In the genomic region with DNA sequence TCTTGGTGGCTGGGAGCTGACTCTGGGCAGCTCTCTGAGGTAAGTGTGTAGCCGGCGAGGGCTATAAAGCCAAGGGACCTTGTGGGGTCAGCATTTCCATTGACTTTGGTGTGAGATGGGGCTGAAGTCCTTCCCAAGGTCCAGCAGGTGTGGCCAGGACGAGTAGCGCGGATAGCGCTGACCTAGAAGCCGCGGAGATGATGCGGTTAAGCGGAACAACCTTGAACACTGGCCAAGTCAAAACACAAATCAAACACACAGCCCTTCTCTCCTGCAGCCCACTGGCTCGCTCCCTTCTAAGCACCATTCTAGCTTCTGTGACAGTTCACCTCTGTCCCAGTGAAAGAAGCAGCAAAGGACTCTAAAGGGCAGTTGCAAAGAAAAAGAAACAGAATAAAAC, we compare ENCODE assay signal across 17 mouse cellular contexts.
DNase-seq lines count a peak whose midpoint lies in the region; ATAC-seq lines count a peak whose summit lies in the region.
"Had no signal": no experiment of that assay in that cellular context is flagged by ENCODE, and none has a peak within 500 bp of the region (broad histone marks: within the 10 kb centered on the region; RNA-seq: fewer than 3 reads in every experiment).

No protein-coding gene starts in this region.

- H3K27me3 ChIP-seq in hindbrain, embryonic 15.5 days, result no peaks in the 10 kb centered on the region
- no peaks in the 10 kb centered on the region for H3K27me3 ChIP-seq in hindbrain, embryonic 10.5 days (ENCODE audit: insufficient read depth, poor library complexity, severe bottlenecking)
- H3K27me3 ChIP-seq in midbrain, embryonic 15.5 days (replicated peaks), result no peaks in the 10 kb centered on the region
- H3K27me3 ChIP-seq in midbrain, embryonic 11.5 days (ENCODE audit: control insufficient read depth, insufficient read depth, low read length), result no peaks in the 10 kb centered on the region
- no peaks in the 10 kb centered on the region for H3K27me3 ChIP-seq in neural tube, embryonic 15.5 days (replicated peaks)
- H3K27me3 ChIP-seq: embryonic facial prominence, embryonic 15.5 days; heart, embryonic 15.5 days; megakaryocyte, embryonic 14.5 days had no signal

- peak overlapping the region; percentile 34; the same call in 1 of the 2 replicates for H3K27ac ChIP-seq in hindbrain, embryonic 15.5 days (replicated peaks)
- H3K27ac ChIP-seq in hindbrain, embryonic 10.5 days, result no peak overlapping the region
- 0 out of 2 replicates have a peak overlapping the region, but pooled peaks have one; percentile 1 for H3K27ac ChIP-seq in midbrain, embryonic 15.5 days
- no peak overlapping the region for H3K27ac ChIP-seq in midbrain, embryonic 11.5 days (ENCODE audit: low read depth, low read length)
- peak overlapping the region; percentile 64 for H3K27ac ChIP-seq in neural tube, embryonic 15.5 days (replicated peaks)
- H3K27ac ChIP-seq: embryonic facial prominence, embryonic 15.5 days; heart, embryonic 15.5 days had no signal

- H3K36me3 ChIP-seq in hindbrain, embryonic 15.5 days, result no peaks in the 10 kb centered on the region
- no peaks in the 10 kb centered on the region for H3K36me3 ChIP-seq in hindbrain, embryonic 10.5 days
- H3K36me3 ChIP-seq in midbrain, embryonic 15.5 days (replicated peaks), result no peaks in the 10 kb centered on the region
- no peaks in the 10 kb centered on the region for H3K36me3 ChIP-seq in midbrain, embryonic 11.5 days (ENCODE audit: control insufficient read depth, insufficient read depth, low read length)
- no peaks in the 10 kb centered on the region for H3K36me3 ChIP-seq in neural tube, embryonic 15.5 days
- H3K36me3 ChIP-seq: embryonic facial prominence, embryonic 15.5 days; heart, embryonic 15.5 days had no signal

- no peak overlapping the region for H3K4me3 ChIP-seq in hindbrain, embryonic 15.5 days
- no peak overlapping the region for H3K4me3 ChIP-seq in hindbrain, embryonic 10.5 days
- H3K4me3 ChIP-seq in midbrain, embryonic 15.5 days, result no peak overlapping the region
- no peak overlapping the region for H3K4me3 ChIP-seq in midbrain, embryonic 11.5 days (ENCODE audit: low read depth, low read length)
- H3K4me3 ChIP-seq in neural tube, embryonic 15.5 days (replicated peaks), result no peak overlapping the region
- H3K4me3 ChIP-seq: embryonic facial prominence, embryonic 15.5 days; heart, embryonic 15.5 days had no signal

- ATAC-seq in hindbrain, embryonic 15.5 days (ENCODE audit: low FRiP score, low read depth), result no peak
- ATAC-seq in midbrain, embryonic 15.5 days (replicated peaks), result no peak
- no peak for ATAC-seq in midbrain, embryonic 11.5 days (ENCODE audit: low FRiP score)
- no peak for ATAC-seq in neural tube, embryonic 15.5 days (ENCODE audit: low FRiP score)
- ATAC-seq: CD4-positive, CD25-positive, alpha-beta regulatory T cell, adult 4 months; forebrain, embryonic 14.5 days had no signal

- H3K4me2 ChIP-seq in hindbrain, embryonic 15.5 days, result no peak overlapping the region
- no peak overlapping the region for H3K4me2 ChIP-seq in midbrain, embryonic 15.5 days
- H3K4me2 ChIP-seq in midbrain, embryonic 11.5 days, result no peak overlapping the region
- no peak overlapping the region for H3K4me2 ChIP-seq in neural tube, embryonic 15.5 days
- H3K4me2 ChIP-seq: embryonic facial prominence, embryonic 15.5 days; heart, embryonic 15.5 days had no signal

- intact Hi-C loops in left cerebral cortex, postnatal 14 days (cut with DNase I), result no loop called here

- peaks cover 41% of the 10 kb centered on the region for H3K4me1 ChIP-seq in hindbrain, embryonic 15.5 days (replicated peaks)
- H3K4me1 ChIP-seq in hindbrain, embryonic 10.5 days (replicated peaks), result peaks cover 44% of the 10 kb centered on the region
- peaks cover 35% of the 10 kb centered on the region for H3K4me1 ChIP-seq in midbrain, embryonic 15.5 days
- peaks cover 17% of the 10 kb centered on the region for H3K4me1 ChIP-seq in midbrain, embryonic 11.5 days (ENCODE audit: control insufficient read depth, insufficient read depth, low read length)
- peaks cover 47% of the 10 kb centered on the region for H3K4me1 ChIP-seq in neural tube, embryonic 15.5 days

- no peaks in the 10 kb centered on the region for H3K9me3 ChIP-seq in hindbrain, embryonic 15.5 days
- no peaks in the 10 kb centered on the region for H3K9me3 ChIP-seq in hindbrain, embryonic 10.5 days
- H3K9me3 ChIP-seq in midbrain, embryonic 15.5 days, result no peaks in the 10 kb centered on the region
- no peaks in the 10 kb centered on the region for H3K9me3 ChIP-seq in midbrain, embryonic 11.5 days (ENCODE audit: control insufficient read depth, low read length)
- no peaks in the 10 kb centered on the region for H3K9me3 ChIP-seq in neural tube, embryonic 15.5 days (replicated peaks)
- H3K9me3 ChIP-seq: embryonic facial prominence, embryonic 15.5 days; heart, embryonic 15.5 days; megakaryocyte, embryonic 14.5 days had no signal

- no peak overlapping the region for H3K9ac ChIP-seq in hindbrain, embryonic 15.5 days
- H3K9ac ChIP-seq in midbrain, embryonic 15.5 days, result no peak overlapping the region
- no peak overlapping the region for H3K9ac ChIP-seq in midbrain, embryonic 11.5 days (ENCODE audit: low read length)
- H3K9ac ChIP-seq in neural tube, embryonic 15.5 days (replicated peaks), result no peak overlapping the region
- H3K9ac ChIP-seq: embryonic facial prominence, embryonic 15.5 days; heart, embryonic 15.5 days had no signal

- 74% methylated on average over 11 of the region's 11 CpGs for WGBS in hindbrain, embryonic 15.5 days
- 91% methylated on average over 11 of the region's 11 CpGs for WGBS in hindbrain, embryonic 10.5 days
- WGBS in midbrain, embryonic 15.5 days, result 85% methylated on average over 11 of the region's 11 CpGs
- 93% methylated on average over 11 of the region's 11 CpGs for WGBS in midbrain, embryonic 11.5 days
- WGBS in neural tube, embryonic 15.5 days, result 68% methylated on average over 11 of the region's 11 CpGs

- no peak for DNase-seq in hindbrain, embryonic 10.5 days (ENCODE audit: low spot score)
- DNase-seq in midbrain, embryonic 11.5 days (ENCODE audit: low spot score, missing footprints), result no peak
- DNase-seq in adrenal gland, postnatal 25 days, result peak; percentile 47
- no peak for DNase-seq in left cerebral cortex, postnatal 14 days (ENCODE audit: low spot score in 2 of 2)
- DNase-seq: cerebellum, adult 18-20 months; kidney, postnatal 10 days; lung, postnatal 10 days; right cerebral cortex, postnatal 4 days; thymus, adult 2 months had no signal

Comparison
In these comparisons a context has a peak if more than half of its experiments do, and no peak if none do; other contexts are left out.
1. H3K27ac ChIP-seq: peak in hindbrain, embryonic 15.5 days (single experiment), midbrain, embryonic 15.5 days (single experiment) and neural tube, embryonic 15.5 days (single experiment); none in hindbrain, embryonic 10.5 days (single experiment) and midbrain, embryonic 11.5 days (single experiment).